Mouse (Mus musculus) embryonic facial prominence, embryonic 15.5 days (tissue): ENCODE measurements around the gene Wdr31. TPM values are rescaled to one million over a fixed set of nuclear protein-coding genes. Genes with fewer than 3 reads are reported as not detected.

ENCODE experiments used
- ATAC-seq: fragments of 200-750 bp; cut with Nextera tagmentation; 2 replicates; pipeline ENCODE4 v1.8.0; 2017; ENCODE audit warnings: low read depth, moderate TSS enrichment; ENCODE audit not compliant: insufficient number of reproducible peaks, low FRiP score, low TSS enrichment
- H3K27ac ChIP-seq: fragments of 300-500 bp; sonication (generic); replicated peaks from 2 replicates; pipeline ENCODE4 v1.5.1; 2015; ENCODE audit warnings: mild to moderate bottlenecking, inconsistent platforms
- H3K27me3 ChIP-seq: fragments of 300-500 bp; sonication (generic); 2 replicates; pipeline ENCODE4 v1.6.1; 2015; ENCODE audit warnings: inconsistent platforms
- H3K36me3 ChIP-seq: fragments of 300-500 bp; sonication (generic); 2 replicates; pipeline ENCODE4 v1.6.1; 2015; ENCODE audit warnings: mild to moderate bottlenecking, inconsistent platforms
- H3K4me1 ChIP-seq: fragments of 300-500 bp; sonication (generic); 2 replicates; pipeline ENCODE4 v1.6.1; 2015; ENCODE audit warnings: inconsistent platforms
- H3K4me2 ChIP-seq: fragments of 300-500 bp; sonication (generic); replicated peaks from 2 replicates; pipeline ENCODE4 v1.6.1; 2015; ENCODE audit warnings: mild to moderate bottlenecking, inconsistent platforms
- H3K4me3 ChIP-seq: fragments of 300-500 bp; sonication (generic); replicated peaks from 2 replicates; pipeline ENCODE4 v1.5.1; 2015; ENCODE audit warnings: mild to moderate bottlenecking, inconsistent platforms
- H3K9ac ChIP-seq: fragments of 300-500 bp; sonication (generic); 2 replicates; pipeline ENCODE4 v1.6.1; 2015; ENCODE audit warnings: inconsistent platforms
- H3K9me3 ChIP-seq: fragments of 300-500 bp; sonication (generic); replicated peaks from 2 replicates; pipeline ENCODE4 v1.6.1; 2016; ENCODE audit warnings: inconsistent platforms
- WGBS: fragments of 180-500 bp; shearing (Covaris S2); methylation state at CpG from one replicate; pipeline ENCODE4 v1.1.7; 2015; 5-methylcytosine and 5-hydroxymethylcytosine counted together
- polyA plus RNA-seq: library from polyadenylated mRNA; unstranded; fragments of >200 nt; fragmentation: Nextera tagmentation; extraction: Ambion mirVana; gene quantifications from 2 replicates; pipeline ENCODE4 v1.2.1, GENCODE M21; 2015

Wdr31 gene
- polyA plus RNA-seq, 1 experiment from 2014 or later: 11.2 TPM

DNA sequence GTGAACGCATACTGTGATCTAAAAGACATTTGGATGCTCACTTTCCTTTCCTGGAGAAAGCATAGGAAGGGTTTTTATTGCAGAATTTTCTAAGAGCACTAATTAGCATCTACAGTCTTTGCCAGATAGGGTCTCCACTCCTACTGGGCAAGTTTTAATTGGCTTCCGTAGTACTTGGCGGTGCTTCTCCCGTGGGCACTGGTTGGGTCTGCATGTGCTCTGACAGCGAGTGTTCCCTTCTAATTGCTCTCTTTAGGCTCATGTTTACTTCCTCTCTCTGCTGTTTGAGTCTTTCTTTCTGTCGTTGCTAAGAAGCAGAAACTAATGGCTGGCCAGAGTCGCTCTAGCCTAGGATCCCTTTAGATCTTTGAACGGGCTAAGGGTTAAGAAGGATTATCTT is 52.2 kb downstream of the Wdr31 start:
- H3K4me1 ChIP-seq: no peaks in the 10 kb centered on the region
- no peak overlapping the region for H3K9ac ChIP-seq
- H3K27me3 ChIP-seq: no peaks in the 10 kb centered on the region
- no peaks in the 10 kb centered on the region for H3K9me3 ChIP-seq
- H3K4me3 ChIP-seq: no peak overlapping the region
- H3K36me3 ChIP-seq: peaks cover 100% of the 10 kb centered on the region
- H3K27ac ChIP-seq: no peak overlapping the region
- ATAC-seq: no peak; the same call in 1 of the 2 replicates
- H3K4me2 ChIP-seq: no peak overlapping the region
- WGBS: 84% methylated on average over 8 of the region's 8 CpGs

DNA sequence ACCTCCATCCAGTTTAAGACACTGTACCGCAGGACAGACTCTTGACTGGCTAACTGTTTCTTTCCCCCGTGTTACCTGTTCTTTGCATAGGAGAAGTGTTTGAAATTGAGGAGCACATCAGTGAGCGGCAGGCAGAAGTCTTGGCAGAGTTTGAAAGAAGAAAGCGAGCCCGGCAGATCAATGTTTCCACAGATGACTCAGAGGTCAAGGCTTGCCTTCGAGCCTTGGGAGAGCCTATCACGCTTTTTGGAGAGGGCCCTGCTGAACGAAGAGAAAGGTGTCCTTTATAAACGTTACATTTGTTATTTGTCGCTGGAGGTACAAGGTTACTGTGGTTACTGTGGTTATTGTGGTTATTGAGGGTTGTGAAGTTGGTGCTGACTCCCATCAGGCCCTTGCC is 59.1 kb downstream of the Wdr31 start:
- Histone ChIP-seq H3K27me3 (no peaks in the 10 kb centered on the region), H3K27ac (no peak overlapping the region), H3K36me3 (peaks cover 53% of the 10 kb centered on the region), H3K4me2 (no peak overlapping the region), H3K4me1 (peaks cover 19% of the 10 kb centered on the region), H3K9me3 (no peaks in the 10 kb centered on the region), H3K4me3 (no peak overlapping the region), H3K9ac (no peak overlapping the region)
- ATAC-seq: no peak
- 90% methylated on average over 10 of the region's 10 CpGs for WGBS

DNA sequence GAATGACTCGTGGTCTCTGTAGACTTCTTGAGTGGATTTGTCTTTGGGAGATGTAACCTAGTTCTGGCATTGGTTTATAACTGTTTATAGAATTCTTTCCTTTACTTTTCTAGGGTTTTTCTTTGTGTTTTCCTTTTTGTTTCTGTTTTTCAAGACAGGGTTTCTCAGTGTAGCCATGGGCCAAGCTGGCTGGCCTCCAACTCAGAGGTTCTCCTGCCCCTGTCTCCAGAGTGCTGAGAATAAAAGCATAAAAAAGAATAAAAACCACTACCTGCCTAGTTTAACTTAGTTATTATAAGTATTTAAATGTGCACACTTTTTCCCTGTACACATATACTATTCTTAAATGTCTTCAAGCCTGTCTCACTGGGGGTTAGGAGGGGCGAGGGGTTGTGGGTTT is 60.4 kb downstream of the Wdr31 start:
- H3K4me3 ChIP-seq: peak overlapping the region; percentile 79; the same call in 1 of the 2 replicates
- no peak overlapping the region for H3K27ac ChIP-seq
- ATAC-seq: no peak
- peaks cover 29% of the 10 kb centered on the region for H3K4me1 ChIP-seq
- H3K9me3 ChIP-seq: no peaks in the 10 kb centered on the region
- peaks cover 40% of the 10 kb centered on the region for H3K36me3 ChIP-seq
- WGBS: 86% methylated on average over 2 of the region's 2 CpGs
- no peak overlapping the region for H3K9ac ChIP-seq
- peak overlapping the region; percentile 74; the same call in 1 of the 2 replicates for H3K4me2 ChIP-seq
- no peaks in the 10 kb centered on the region for H3K27me3 ChIP-seq

DNA sequence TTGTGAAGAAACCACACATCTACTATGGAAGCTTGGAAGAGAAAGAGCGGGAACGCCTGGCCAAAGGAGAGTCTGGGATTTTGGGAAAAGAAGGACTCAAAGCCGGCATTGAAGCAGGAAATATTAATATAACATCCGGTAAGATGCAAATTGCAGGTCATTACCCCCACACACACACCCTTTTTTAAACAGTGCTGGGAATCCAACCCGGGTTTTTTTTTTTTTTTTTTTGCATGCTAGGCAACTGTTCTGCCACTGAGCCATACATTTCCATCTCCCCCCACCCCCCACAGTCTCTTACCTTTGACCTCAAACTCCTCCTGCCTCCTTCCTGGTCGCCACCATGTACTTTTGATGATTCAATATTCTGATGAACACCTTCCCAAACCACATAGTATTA is 61.1 kb downstream of the Wdr31 start:
- peak overlapping the region; percentile 93 for H3K27ac ChIP-seq
- no peaks in the 10 kb centered on the region for H3K27me3 ChIP-seq
- peaks cover 29% of the 10 kb centered on the region for H3K4me1 ChIP-seq
- H3K36me3 ChIP-seq: peaks cover 33% of the 10 kb centered on the region
- H3K9ac ChIP-seq: peak overlapping the region; percentile 86
- H3K4me2 ChIP-seq: peak overlapping the region; percentile 74
- H3K9me3 ChIP-seq: no peaks in the 10 kb centered on the region
- no peak for ATAC-seq
- WGBS: 17% methylated on average over 6 of the region's 6 CpGs
- H3K4me3 ChIP-seq: peak overlapping the region; percentile 79

DNA sequence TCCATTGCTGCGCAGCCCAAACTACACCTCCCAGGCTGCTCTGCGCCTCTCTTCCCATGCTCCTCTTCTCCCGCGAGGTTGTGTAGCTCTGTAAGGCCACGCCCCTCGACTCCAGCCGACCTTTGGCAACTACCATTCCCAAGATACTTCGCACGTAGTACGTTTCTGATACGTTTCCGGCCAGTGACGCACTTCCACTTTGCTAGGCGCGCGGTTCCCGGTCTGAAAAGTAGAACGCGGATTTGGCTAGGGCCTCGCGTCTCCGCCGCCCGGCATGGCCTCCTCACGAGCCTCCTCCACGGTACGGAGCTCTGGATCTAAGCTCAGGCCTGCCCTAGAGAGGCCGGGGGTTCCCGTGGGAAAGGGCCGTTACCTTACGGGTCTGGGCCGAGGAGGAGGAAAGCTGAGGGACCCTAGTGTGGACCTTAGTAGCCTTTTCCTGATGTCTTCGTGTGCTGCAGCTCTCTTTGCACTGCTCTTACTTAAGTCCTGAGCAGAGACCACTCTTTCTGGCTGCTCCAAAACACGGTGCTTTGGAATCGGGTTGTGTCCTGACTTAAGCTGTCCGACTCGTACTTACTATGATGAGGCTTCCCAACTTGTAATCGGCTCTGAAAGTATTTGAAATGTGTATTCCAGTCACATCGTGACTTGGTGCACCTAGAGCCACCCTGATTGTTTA is 62.0 kb downstream of the Wdr31 start, which contains the start of the genes Cdc26 and Prpf4:
Gene Cdc26, minus strand, starts transcription at position 42 of the 682 bp plus-strand sequence.
Gene Prpf4, plus strand, starts transcription at position 197 of the 682 bp plus-strand sequence.
- no peaks in the 10 kb centered on the region for H3K9me3 ChIP-seq
- no peaks in the 10 kb centered on the region for H3K27me3 ChIP-seq
- peak within 1 kb of the TSS; percentile 79 for H3K4me3 ChIP-seq
- peak within 1 kb of the TSS; percentile 93 for H3K27ac ChIP-seq
- H3K36me3 ChIP-seq: peaks cover 30% of the 10 kb centered on the region
- WGBS: under 1% methylated on average over 39 of the region's 39 CpGs
- peaks cover 29% of the 10 kb centered on the region for H3K4me1 ChIP-seq
- ATAC-seq: peak; percentile 99
- peak within 1 kb of the TSS; percentile 74 for H3K4me2 ChIP-seq
- H3K9ac ChIP-seq: peak within 1 kb of the TSS; percentile 86

DNA sequence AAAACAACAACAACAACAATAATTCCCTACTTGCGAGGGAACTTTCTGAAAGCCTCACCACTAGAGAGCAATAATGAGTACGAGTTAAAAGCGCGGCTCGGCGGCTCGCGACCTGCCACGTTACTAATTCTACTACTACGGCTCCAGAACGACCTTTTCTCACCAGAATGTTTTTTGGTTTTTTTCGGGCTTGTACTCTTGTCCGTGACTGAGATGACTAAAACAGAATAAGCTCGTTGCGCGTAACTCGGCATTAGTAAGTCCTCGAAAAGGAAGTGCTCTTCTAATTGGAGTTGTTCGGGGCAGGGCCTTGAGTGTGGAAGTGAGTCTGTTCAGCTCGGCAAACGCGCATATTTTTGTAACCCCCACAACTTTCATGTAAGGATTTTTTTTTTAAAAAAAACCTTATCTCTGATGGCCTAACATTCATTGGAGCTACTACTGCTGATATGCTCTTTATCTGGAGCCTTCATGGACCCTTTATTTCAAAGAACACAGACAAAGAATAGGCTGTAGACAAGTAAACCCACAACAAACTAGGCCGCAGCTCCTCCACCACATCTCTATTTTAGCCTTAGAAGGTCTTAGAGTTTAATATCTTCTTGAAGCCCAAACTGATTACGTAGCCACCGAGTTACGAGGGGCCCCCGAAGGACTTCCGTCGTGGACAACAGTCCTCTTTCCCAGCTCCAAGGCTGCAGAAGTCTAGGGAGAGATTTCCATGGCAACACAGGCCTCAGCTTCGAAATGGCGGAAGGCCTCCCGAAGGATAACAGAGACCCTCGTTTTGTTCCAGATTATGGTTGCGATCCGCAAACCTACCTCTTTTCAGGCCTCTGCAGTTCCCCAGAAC is 62.7 kb downstream of the Wdr31 start:
- H3K4me3 ChIP-seq: peak overlapping the region; percentile 79
- H3K27me3 ChIP-seq: no peaks in the 10 kb centered on the region
- peaks cover 29% of the 10 kb centered on the region for H3K4me1 ChIP-seq
- whole genome bisulfite sequencing: under 1% methylated on average over 35 of the region's 35 CpGs
- H3K36me3 ChIP-seq: peaks cover 25% of the 10 kb centered on the region
- H3K27ac ChIP-seq: peak overlapping the region; percentile 90
- peak overlapping the region; percentile 68 for H3K9ac ChIP-seq
- 0 out of 2 replicates have a peak, but pooled peaks have one; percentile 16 for ATAC-seq
- no peaks in the 10 kb centered on the region for H3K9me3 ChIP-seq
- peak overlapping the region; percentile 49 for H3K4me2 ChIP-seq

DNA sequence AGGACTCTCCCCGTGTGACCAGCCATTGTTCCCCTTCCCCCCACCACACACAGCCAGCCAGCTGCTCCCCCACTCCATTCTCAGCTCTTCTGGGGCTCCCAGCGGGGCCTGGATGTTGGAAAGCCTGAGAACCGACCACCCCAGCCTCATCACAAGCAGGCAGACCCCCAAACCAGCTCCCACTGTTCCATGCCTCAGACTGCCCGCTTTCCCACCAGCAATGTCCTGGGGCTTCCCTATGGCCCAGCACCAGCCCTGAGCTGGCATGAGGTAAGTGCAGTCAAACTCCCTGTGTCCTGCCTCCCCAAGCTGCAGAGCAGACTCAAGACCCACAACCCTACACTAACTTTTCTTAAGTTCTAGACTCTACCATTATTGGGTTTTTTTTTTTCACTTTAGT is 64.6 kb downstream of the Wdr31 start:
- WGBS: 78% methylated on average over 4 of the region's 4 CpGs
- Histone ChIP-seq H3K9ac (no peak overlapping the region), H3K27ac (no peak overlapping the region), H3K36me3 (peaks cover 25% of the 10 kb centered on the region), H3K4me2 (no peak overlapping the region), H3K9me3 (no peaks in the 10 kb centered on the region), H3K4me3 (no peak overlapping the region), H3K27me3 (no peaks in the 10 kb centered on the region), H3K4me1 (peaks cover 29% of the 10 kb centered on the region)
- no peak for ATAC-seq

DNA sequence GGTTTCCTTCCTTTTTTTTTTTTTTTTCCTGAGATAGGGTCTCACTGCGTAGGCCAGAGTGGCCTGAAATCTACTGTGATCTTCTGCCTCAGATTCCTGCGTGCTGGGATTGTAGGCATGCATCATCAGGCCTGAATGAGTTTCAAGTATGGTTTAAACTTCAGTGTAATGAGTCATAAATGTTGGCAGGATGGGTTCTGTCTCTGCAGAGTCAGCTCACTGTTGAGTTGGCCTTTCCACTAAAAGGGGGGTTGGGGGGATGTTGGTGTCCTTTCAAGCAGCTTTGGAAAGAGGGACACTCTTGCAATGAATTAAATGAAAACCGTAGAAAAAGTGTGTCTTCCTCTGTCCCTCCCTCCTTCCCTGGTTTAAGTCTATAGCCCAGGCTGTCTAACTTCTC is 71.7 kb downstream of the Wdr31 start:
- Histone ChIP-seq H3K9ac (no peak overlapping the region), H3K4me3 (no peak overlapping the region), H3K36me3 (peaks cover 73% of the 10 kb centered on the region), H3K4me2 (no peak overlapping the region), H3K9me3 (no peaks in the 10 kb centered on the region), H3K27ac (no peak overlapping the region), H3K27me3 (no peaks in the 10 kb centered on the region), H3K4me1 (no peaks in the 10 kb centered on the region)
- no peak for ATAC-seq
- WGBS: 87% methylated on average over 3 of the region's 3 CpGs

Other genes starting within 250 kb of the Wdr31 start
- gene Zfp37, start 239.8 kb downstream of the Wdr31 start, polyA plus RNA-seq: 9.5 and 10.8 TPM in 2 replicates
- 38.9 and 39.3 TPM in 2 replicates for gene Slc31a2, start 208.3 kb downstream of the Wdr31 start, polyA plus RNA-seq
- 27.6 and 28.3 TPM in 2 replicates for gene Fkbp15, start 110.3 kb downstream of the Wdr31 start, polyA plus RNA-seq
- 49.3 and 53.2 TPM in 2 replicates for gene Slc31a1, start 110.2 kb downstream of the Wdr31 start, polyA plus RNA-seq
- gene Cdc26, start 62.3 kb downstream of the Wdr31 start, polyA plus RNA-seq: 149 and 153 TPM in 2 replicates
- 19.2 and 19.6 TPM in 2 replicates for gene Prpf4, start 62.1 kb downstream of the Wdr31 start, polyA plus RNA-seq
- 0.41 TPM in 1 of 2 replicates, not detected in the other for gene Rnf183, start 35.6 kb downstream of the Wdr31 start, polyA plus RNA-seq
- gene Bspry, start 9.2 kb upstream of the Wdr31 start, polyA plus RNA-seq: 14.5 and 16.3 TPM in 2 replicates
- gene Hdhd3, start 32.6 kb upstream of the Wdr31 start, polyA plus RNA-seq: 12.2 and 15.7 TPM in 2 replicates
- 69.3 and 73.7 TPM in 2 replicates for gene Alad, start 49.0 kb upstream of the Wdr31 start, polyA plus RNA-seq
- gene Pole3, start 54.2 kb upstream of the Wdr31 start, polyA plus RNA-seq: 87.6 and 89.4 TPM in 2 replicates
- gene 4933430I17Rik, start 54.5 kb upstream of the Wdr31 start, polyA plus RNA-seq: 0.47 and 0.49 TPM in 2 replicates
- gene Rgs3, start 89.0 kb upstream of the Wdr31 start, polyA plus RNA-seq: 65.0 TPM in 2 replicates